Mouse (Mus musculus): Measurements from ENCODE around the gene Olfr459.

- TF ChIP-seq CTCF (IDR thresholded peaks at IDR 0.05; ENCODE audit: low read depth, low read length) (no peak), POLR2A (IDR thresholded peaks at IDR 0.05; ENCODE audit: extremely low read depth, insufficient read depth, low read length) (no peak)
These were observed 20.4 kb downstream of the Olfr459 start for GRCm38 (mm10) chr6:41754626-41755025.
